Mouse (Mus musculus) forebrain, embryonic 14.5 days (tissue): ENCODE results near the gene Ttc28. TPM values are rescaled to one million over a fixed set of nuclear protein-coding genes. Genes with fewer than 3 reads are reported as not detected.

Experiments
- ATAC-seq: fragments of 200-750 bp; cut with Nextera tagmentation; 2 replicates; pipeline ENCODE4 v1.8.0; 2017; ENCODE audit warnings: mild to moderate bottlenecking, moderate library complexity
- DNase-seq: peaks from one replicate; pipeline ENCODE4 v3.0.0-alpha.2; 2015; ENCODE audit warnings: low spot score
- H3K27ac ChIP-seq: fragments of 300-500 bp; sonication (generic); 2 replicates; pipeline ENCODE4 v1.5.1; 2014; ENCODE audit warnings: low read depth, mild to moderate bottlenecking, control low read depth, low read length, moderate library complexity
- H3K27me3 ChIP-seq: fragments of 300-500 bp; sonication (generic); replicated peaks from 2 replicates; pipeline ENCODE4 v1.6.1; 2014; ENCODE audit warnings: low read length, control low read depth, mixed read lengths; ENCODE audit not compliant: control insufficient read depth, insufficient read depth
- H3K36me3 ChIP-seq: fragments of 300-500 bp; sonication (generic); 2 replicates; pipeline ENCODE4 v1.6.1; 2014; ENCODE audit warnings: low read length, control low read depth; ENCODE audit not compliant: control insufficient read depth, insufficient read depth
- H3K4me1 ChIP-seq: fragments of 300-500 bp; sonication (generic); 2 replicates; pipeline ENCODE4 v1.6.1; 2014; ENCODE audit warnings: antibody characterized with exemption, low read length, control low read depth; ENCODE audit not compliant: control insufficient read depth, insufficient read depth
- H3K4me2 ChIP-seq: fragments of 300-500 bp; sonication (generic); 2 replicates; pipeline ENCODE4 v1.6.1; 2014; ENCODE audit warnings: mild to moderate bottlenecking, control low read depth, low read length
- H3K4me3 ChIP-seq: fragments of 300-500 bp; sonication (generic); 2 replicates; pipeline ENCODE4 v1.5.1; 2014; ENCODE audit warnings: low read depth, low read length, control low read depth
- H3K9ac ChIP-seq: fragments of 300-500 bp; sonication (generic); 2 replicates; pipeline ENCODE4 v1.6.1; 2014; ENCODE audit warnings: mild to moderate bottlenecking, low read length, control low read depth, moderate library complexity
- H3K9me3 ChIP-seq: fragments of 300-500 bp; sonication (generic); replicated peaks from 2 replicates; pipeline ENCODE4 v1.6.1; 2016; ENCODE audit warnings: low read length, control low read depth, mixed read lengths; ENCODE audit not compliant: control insufficient read depth
- WGBS: fragments of 180-500 bp; shearing (Covaris S2); extraction: QIAGEN DNeasy Blood & Tissue Kit; methylation state at CpG from one replicate; pipeline ENCODE4 v1.1.7; 2014; 5-methylcytosine and 5-hydroxymethylcytosine counted together
- polyA plus RNA-seq: library from polyadenylated mRNA; unstranded; fragments of >200 nt; fragmentation: Nextera tagmentation; extraction: Ambion mirVana; gene quantifications from 2 replicates; pipeline ENCODE4 v1.2.1, GENCODE M21; 2014

Ttc28 gene
- polyA plus RNA-seq, 1 experiment from 2014 or later, result 29.0 TPM

DNA sequence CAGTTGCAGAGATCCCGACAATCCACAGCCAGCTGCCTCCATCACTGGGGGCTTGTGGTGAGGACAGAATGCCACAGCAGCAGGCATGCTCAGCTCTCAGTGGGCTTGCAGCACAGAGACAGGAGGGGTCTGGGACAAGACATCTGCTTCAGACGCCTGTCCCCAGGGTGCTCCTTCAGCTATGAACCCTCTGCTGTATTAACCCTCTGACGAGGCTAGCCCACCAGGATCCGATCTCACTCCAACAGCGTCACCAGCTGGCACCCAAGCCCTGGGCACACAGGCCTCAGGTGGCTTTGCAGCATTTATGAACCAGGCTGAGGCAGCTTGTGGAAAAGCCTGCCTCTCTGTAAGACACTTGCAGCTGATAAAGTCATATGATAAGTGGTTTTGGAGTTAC lies 339.4 kb downstream of the Ttc28 start:
- Histone ChIP-seq H3K27ac (peak overlapping the region; percentile 87), H3K27me3 (no peaks in the 10 kb centered on the region), H3K4me3 (no peak overlapping the region), H3K9me3 (no peaks in the 10 kb centered on the region), H3K4me2 (no peak overlapping the region), H3K36me3 (peaks cover 11% of the 10 kb centered on the region), H3K9ac (no peak overlapping the region), H3K4me1 (peaks cover 66% of the 10 kb centered on the region)
- ATAC-seq (no peak), DNase-seq (no peak)
- WGBS, result 64% methylated on average over 5 of the region's 5 CpGs

GRCm38 (mm10) chr5:111220679-111221380 lies 341.2 kb downstream of the Ttc28 start:
- no peaks in the 10 kb centered on the region for H3K27me3 ChIP-seq
- DNase-seq (peak; percentile 85), ATAC-seq (peak; percentile 79)
- peak overlapping the region; percentile 87 for H3K27ac ChIP-seq
- H3K4me3 ChIP-seq, result no peak overlapping the region
- peaks cover 49% of the 10 kb centered on the region for H3K4me1 ChIP-seq
- H3K9me3 ChIP-seq, result no peaks in the 10 kb centered on the region
- no peak overlapping the region for H3K4me2 ChIP-seq
- peaks cover 29% of the 10 kb centered on the region for H3K36me3 ChIP-seq
- H3K9ac ChIP-seq, result peak overlapping the region; percentile 6; the same call in 1 of the 2 replicates
- 6% methylated on average over 16 of the region's 16 CpGs for WGBS

DNA sequence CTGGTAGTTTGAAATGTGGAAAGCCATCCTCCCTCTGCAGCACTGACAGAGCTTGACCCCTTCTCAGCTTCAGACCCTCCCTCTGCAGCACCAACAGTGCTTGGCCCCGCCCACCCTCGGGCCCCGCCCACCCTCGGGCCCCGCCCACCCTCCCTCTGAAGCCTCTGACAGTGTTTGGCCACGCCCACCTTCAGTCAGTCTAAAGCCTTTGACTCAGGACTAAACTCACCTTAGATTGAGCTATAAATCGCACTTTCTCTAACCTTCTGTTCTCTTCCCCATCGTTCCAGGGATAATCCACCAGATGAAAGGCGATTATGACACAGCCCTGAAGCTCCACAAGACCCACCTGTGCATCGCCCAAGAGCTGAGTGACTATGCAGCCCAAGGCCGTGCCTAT lies 343.2 kb downstream of the Ttc28 start:
- H3K27ac ChIP-seq, result no peak overlapping the region
- peaks cover 44% of the 10 kb centered on the region for H3K36me3 ChIP-seq
- ATAC-seq (no peak), DNase-seq (no peak)
- H3K4me3 ChIP-seq, result no peak overlapping the region
- H3K9ac ChIP-seq, result no peak overlapping the region
- H3K4me2 ChIP-seq, result no peak overlapping the region
- H3K4me1 ChIP-seq, result peaks cover 39% of the 10 kb centered on the region
- no peaks in the 10 kb centered on the region for H3K9me3 ChIP-seq
- H3K27me3 ChIP-seq, result no peaks in the 10 kb centered on the region
- 45% methylated on average over 11 of the region's 11 CpGs for WGBS

GRCm38 (mm10) chr5:111225306-111225705 lies 345.7 kb downstream of the Ttc28 start:
- no peak for ATAC-seq
- Histone ChIP-seq H3K36me3 (peaks cover 62% of the 10 kb centered on the region), H3K27me3 (no peaks in the 10 kb centered on the region), H3K4me3 (no peak overlapping the region), H3K4me2 (no peak overlapping the region), H3K4me1 (peaks cover 27% of the 10 kb centered on the region), H3K27ac (no peak overlapping the region), H3K9me3 (no peaks in the 10 kb centered on the region), H3K9ac (no peak overlapping the region)
- DNase-seq, result no peak
- 90% methylated on average over 11 of the region's 11 CpGs for WGBS

DNA sequence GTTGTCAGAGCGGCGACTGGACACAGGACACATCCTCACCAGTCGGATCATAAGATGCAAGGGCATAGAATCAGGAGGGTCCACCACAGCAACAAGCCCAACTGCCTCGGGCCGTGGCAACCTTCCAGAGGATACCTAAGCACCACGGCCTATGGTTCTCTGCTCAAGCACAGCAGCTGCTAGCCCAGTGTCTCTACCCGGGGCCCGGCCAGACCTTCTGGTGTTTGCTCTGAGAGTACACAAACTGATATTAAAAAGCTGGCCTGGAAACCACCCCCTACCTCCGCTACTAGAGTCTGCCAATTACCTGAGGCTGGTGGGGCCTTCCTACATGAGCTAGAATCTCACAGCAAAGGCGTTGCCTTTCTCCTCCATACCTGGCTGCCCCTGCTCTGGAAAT lies 346.9 kb downstream of the Ttc28 start:
- ATAC-seq (no peak), DNase-seq (no peak)
- H3K36me3 ChIP-seq, result peaks cover 69% of the 10 kb centered on the region
- peaks cover 15% of the 10 kb centered on the region for H3K4me1 ChIP-seq
- WGBS, result 83% methylated on average over 10 of the region's 10 CpGs
- no peaks in the 10 kb centered on the region for H3K9me3 ChIP-seq
- H3K27ac ChIP-seq, result no peak overlapping the region
- no peak overlapping the region for H3K4me3 ChIP-seq
- H3K9ac ChIP-seq, result no peak overlapping the region
- H3K4me2 ChIP-seq, result no peak overlapping the region
- H3K27me3 ChIP-seq, result no peaks in the 10 kb centered on the region

DNA sequence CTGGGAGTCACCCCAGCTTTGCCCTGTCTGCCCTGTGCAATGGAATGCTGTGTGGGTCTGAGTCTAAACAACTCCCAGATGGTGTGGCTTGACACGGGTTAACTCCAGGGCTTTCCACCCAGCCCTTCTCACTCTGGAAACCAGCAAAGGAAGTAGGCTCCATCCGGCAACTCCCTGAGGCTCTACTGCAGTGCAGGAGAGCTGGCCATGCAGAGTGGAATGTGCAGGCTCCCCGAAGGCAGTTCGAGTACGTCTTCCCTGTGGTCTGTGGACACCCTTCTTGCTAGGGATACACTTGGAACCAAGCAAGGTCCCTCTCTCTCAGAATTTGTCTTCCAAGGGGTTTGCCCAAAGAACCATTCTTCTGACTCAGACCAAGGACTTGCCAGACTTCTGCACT lies 348.2 kb downstream of the Ttc28 start:
- H3K9me3 ChIP-seq, result no peaks in the 10 kb centered on the region
- H3K36me3 ChIP-seq, result peaks cover 80% of the 10 kb centered on the region
- no peak overlapping the region for H3K9ac ChIP-seq
- no peaks in the 10 kb centered on the region for H3K27me3 ChIP-seq
- ATAC-seq (no peak), DNase-seq (no peak)
- WGBS, result 81% methylated on average over 5 of the region's 5 CpGs
- no peak overlapping the region for H3K4me3 ChIP-seq
- H3K4me2 ChIP-seq, result no peak overlapping the region
- peaks cover 10% of the 10 kb centered on the region for H3K4me1 ChIP-seq
- H3K27ac ChIP-seq, result 0 out of 2 replicates have a peak overlapping the region, but pooled peaks have one; percentile 9

DNA sequence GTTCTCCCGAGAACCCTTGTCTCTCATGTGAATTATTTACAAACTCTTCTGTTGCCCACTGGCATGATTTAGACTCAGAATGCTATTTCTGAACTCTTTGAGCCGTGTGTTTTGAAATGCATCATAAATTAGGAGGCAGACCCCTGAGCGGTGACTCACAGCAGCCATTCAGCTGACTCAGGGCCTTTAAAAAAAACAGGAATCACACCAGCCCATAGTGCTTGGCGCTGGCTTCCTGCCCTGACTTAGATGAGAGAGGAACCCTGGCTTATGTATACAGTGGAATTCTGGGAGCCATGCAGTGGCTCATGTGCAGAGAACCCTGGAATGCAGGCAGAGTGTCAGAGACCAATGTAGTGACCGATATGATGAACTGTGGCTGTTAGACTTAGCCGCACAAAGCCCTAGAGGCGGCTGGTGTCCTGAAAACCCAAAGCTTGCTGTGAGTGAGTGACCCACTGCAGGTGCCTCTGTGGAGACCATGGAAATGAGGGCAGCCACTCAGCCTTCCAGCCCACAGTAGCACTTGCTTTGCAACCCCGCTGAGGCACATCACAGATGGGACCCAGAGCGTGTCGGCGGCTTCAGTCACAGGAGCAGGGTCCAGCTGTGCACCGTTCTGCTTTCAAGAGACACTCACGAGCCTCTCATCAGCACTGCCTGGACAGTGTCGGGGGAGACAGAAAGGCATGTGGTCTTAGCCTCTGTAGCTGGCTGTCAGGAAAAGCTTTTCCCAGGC lies 348.9 kb downstream of the Ttc28 start:
- no peak for DNase-seq
- 53% methylated on average over 14 of the region's 14 CpGs for WGBS
- no peak overlapping the region for H3K9ac ChIP-seq

GRCm38 (mm10) chr5:111229041-111229394 lies 349.4 kb downstream of the Ttc28 start:
- ATAC-seq (no peak), DNase-seq (no peak)
- Histone ChIP-seq H3K9me3 (no peaks in the 10 kb centered on the region), H3K27ac (0 out of 2 replicates have a peak overlapping the region, but pooled peaks have one; percentile 21), H3K4me3 (no peak overlapping the region), H3K36me3 (peaks cover 76% of the 10 kb centered on the region), H3K9ac (no peak overlapping the region), H3K27me3 (no peaks in the 10 kb centered on the region), H3K4me1 (peaks cover 10% of the 10 kb centered on the region), H3K4me2 (no peak overlapping the region)
- WGBS, result 83% methylated on average over 12 of the region's 12 CpGs

More for the DNA sequence above, 348.9 kb downstream of the Ttc28 start:
- Histone ChIP-seq H3K9me3 (no peaks in the 10 kb centered on the region), H3K4me1 (peaks cover 10% of the 10 kb centered on the region), H3K4me3 (no peak overlapping the region), H3K36me3 (peaks cover 80% of the 10 kb centered on the region), H3K27me3 (no peaks in the 10 kb centered on the region), H3K27ac (0 out of 2 replicates have a peak overlapping the region, but pooled peaks have one; percentile 21), H3K4me2 (no peak overlapping the region)
- 0 out of 2 replicates have a peak, but pooled peaks have one; percentile 25 for ATAC-seq

- DNase-seq, result no peak
- Histone ChIP-seq H3K9me3 (no peaks in the 10 kb centered on the region), H3K4me2 (no peak overlapping the region), H3K9ac (no peak overlapping the region), H3K27ac (no peak overlapping the region), H3K36me3 (peaks cover 70% of the 10 kb centered on the region), H3K27me3 (no peaks in the 10 kb centered on the region), H3K4me3 (no peak overlapping the region), H3K4me1 (peaks cover 10% of the 10 kb centered on the region)
- 60% methylated on average over 3 of the region's 3 CpGs for WGBS
- no peak for ATAC-seq
These were observed 350.1 kb downstream of the Ttc28 start for GRCm38 (mm10) chr5:111229671-111230070.
